Mouse (Mus musculus) splenic B cell, adult 2 months (primary cell): ENCODE results near the gene Pou3f3.

ENCODE experiments used
- DNase-seq: peaks from one replicate; pipeline ENCODE4 v3.0.0-alpha.2; 2011; ENCODE audit warnings: low read depth, low spot score
- H3K27me3 ChIP-seq: 2 replicates; pipeline ENCODE4 v1.6.1; 2012; ENCODE audit warnings: mild to moderate bottlenecking, low read length, moderate library complexity, mixed read lengths; ENCODE audit not compliant: control insufficient read depth, poor library complexity, insufficient read depth, severe bottlenecking
- H3K36me3 ChIP-seq: 2 replicates; pipeline ENCODE4 v1.6.1; 2012; ENCODE audit warnings: mild to moderate bottlenecking, low read length, moderate library complexity, mixed read lengths; ENCODE audit not compliant: control insufficient read depth, poor library complexity, insufficient read depth, severe bottlenecking

Pou3f3 gene

GRCm38 (mm10) chr1:42745047-42745446 is 49.5 kb downstream of the Pou3f3 start:
- DNase-seq: no peak
- no peaks in the 10 kb centered on the region for H3K27me3 ChIP-seq
- H3K36me3 ChIP-seq: no peaks in the 10 kb centered on the region

DNA sequence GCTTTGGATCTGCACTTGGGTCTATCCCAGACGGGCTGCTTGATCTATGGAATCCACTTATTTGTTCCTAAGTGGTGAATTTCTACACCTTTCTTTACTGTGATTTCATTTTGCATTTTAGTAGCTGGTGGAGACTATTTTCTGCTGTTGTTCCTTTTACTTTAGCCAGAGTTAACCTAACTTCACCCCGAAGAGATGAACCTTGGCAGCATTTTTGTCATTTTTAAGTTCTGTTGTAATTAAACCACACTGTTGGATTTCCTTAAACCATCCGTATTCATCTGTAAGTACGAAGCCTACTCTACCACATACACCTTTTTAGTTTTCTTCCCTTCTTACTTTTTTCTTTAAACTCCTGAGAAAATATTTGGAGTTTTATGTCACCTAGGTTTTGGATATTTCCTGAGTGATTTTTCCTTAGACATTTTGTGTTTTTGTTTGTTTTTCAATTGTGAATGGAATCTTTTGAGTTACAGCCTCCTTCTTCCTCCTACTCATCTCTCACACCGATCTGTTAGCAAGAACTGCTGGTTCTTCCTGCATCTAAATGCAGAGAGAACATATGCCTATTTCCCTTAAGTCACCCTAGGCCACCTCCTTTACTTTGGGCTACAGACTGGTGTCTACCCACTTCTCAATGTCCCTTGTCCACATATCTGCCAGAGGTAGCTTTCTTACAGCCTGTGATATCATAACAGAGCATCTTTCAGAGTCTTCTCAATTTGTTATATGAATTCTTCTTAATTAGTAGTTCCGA is 54.1 kb downstream of the Pou3f3 start:
- H3K36me3 ChIP-seq: no peaks in the 10 kb centered on the region
- no peak for DNase-seq
- no peaks in the 10 kb centered on the region for H3K27me3 ChIP-seq
